Mouse (Mus musculus): ENCODE data around the gene Lrfn5.

Gene Lrfn5

GRCm38 (mm10) chr12:61522829-61523370 is at the start of gene Lrfn5:
Lrfn5 (plus strand) TSS chr12:61523150.
- DNase-seq (ENCODE audit: low spot score) = no peak

- no peak for DNase-seq (ENCODE audit: low spot score)
Measured at GRCm38 (mm10) chr12:61521501-61522147, 1.3 kb upstream of the Lrfn5 start.

- no peak for DNase-seq (ENCODE audit: low spot score)
Measured at GRCm38 (mm10) chr12:61522148-61522828, 662 bp upstream of the Lrfn5 start.

GRCm38 (mm10) chr12:61523631-61524182 is 757 bp downstream of the Lrfn5 start:
- no peak for DNase-seq (ENCODE audit: low spot score)

GRCm38 (mm10) chr12:61524183-61524651 is 1.3 kb downstream of the Lrfn5 start:
- no peak for DNase-seq (ENCODE audit: low spot score)

DNA sequence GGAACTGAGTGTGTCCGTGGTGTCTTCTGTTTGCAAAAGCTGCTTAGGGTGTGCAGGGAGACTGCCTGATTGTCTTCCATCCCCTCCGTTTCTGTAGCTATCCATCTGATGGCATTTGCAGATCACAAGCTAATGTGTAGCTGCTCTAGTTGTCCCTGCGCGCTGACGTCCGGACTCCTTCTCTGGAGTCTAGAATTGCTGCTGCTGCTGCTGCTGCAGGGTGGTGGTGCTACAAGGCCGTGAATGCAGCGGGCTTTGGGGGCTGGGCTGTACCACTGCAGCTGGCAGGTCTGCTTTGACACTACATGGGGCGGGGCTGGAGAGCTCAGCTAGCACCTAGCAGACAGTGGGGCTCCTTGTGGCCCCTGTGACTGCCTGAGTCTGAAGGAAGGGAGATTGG is 3.2 kb downstream of the Lrfn5 start:
- no peak for DNase-seq (ENCODE audit: low spot score)

GRCm38 (mm10) chr12:61579949-61580348 is 57.0 kb downstream of the Lrfn5 start:
- no peak for DNase-seq (ENCODE audit: low spot score)

GRCm38 (mm10) chr12:61600305-61600704 is 77.4 kb downstream of the Lrfn5 start:
- DNase-seq (ENCODE audit: low spot score) = no peak

- DNase-seq (ENCODE audit: low spot score) = no peak
Measured at GRCm38 (mm10) chr12:61607871-61608270, 84.9 kb downstream of the Lrfn5 start.

DNA sequence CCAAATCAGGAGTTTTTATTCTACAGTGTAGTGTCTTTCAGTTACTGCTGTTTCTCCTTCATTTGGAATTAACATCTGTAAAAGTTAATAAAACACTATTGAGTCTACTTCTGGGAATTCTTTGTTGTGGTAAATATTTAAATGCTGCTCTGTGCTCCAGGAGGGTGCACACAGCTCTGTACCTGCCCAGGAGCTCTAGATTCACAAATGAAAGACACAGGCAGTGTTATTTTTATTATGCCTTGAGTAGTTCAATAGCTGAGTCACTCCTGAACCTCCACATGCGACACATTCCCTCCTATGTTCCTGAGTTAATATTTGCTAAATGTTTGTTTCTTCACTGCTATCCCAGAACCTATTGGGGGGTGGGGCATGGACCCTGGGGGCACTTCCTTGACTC is 87.1 kb downstream of the Lrfn5 start:
- DNase-seq (ENCODE audit: low spot score) = no peak

GRCm38 (mm10) chr12:61624532-61624931 is 101.6 kb downstream of the Lrfn5 start:
- DNase-seq (ENCODE audit: low spot score) = no peak

GRCm38 (mm10) chr12:61654380-61654779 is 131.4 kb downstream of the Lrfn5 start:
- DNase-seq (ENCODE audit: low spot score) = no peak

DNA sequence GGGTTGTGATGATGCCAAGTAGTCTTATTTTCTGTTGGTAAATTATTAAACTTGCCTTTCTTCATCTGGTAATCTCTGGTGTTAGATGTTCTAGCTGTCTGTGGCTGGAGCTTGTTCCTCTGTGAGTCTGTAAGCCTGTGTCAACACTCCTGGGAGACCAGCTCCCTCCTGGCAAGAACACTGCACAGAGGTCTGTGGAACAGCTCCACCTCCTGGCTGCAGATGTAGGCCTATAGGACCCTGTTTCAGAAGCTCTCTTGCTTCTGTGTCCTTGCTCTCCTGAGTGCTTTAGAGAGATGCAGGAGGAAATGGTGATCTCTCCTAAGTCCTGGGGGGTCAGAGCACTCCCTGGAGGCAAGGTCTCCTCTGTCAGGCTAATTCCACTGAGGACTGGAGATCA is 200.2 kb downstream of the Lrfn5 start:
- DNase-seq (ENCODE audit: low spot score) = no peak

DNA sequence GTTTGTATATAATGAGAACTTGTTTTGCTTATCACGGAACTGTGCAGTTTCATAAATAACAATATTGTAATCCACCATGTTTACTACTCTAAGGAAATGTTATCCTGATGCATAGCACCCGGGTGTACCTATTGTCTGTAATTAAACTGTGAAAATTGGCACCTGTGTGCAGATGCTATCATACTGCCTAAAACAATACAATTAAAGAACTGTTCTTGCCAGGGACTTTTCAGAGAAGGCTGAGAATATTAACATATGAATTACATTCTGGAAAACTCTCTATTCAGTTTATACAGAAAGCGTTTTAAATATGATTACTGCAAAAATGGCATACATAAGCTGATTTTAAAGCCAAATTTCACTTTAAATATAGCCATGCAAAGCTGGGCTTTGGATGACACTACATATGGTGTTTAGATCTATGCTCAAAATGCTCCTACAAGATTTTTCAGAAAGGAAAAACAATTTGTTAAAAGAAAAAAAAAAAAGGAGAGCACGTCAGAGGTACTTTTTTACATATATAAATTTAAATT is 284.2 kb downstream of the Lrfn5 start:
- DNase-seq (ENCODE audit: low spot score) = no peak

DNA sequence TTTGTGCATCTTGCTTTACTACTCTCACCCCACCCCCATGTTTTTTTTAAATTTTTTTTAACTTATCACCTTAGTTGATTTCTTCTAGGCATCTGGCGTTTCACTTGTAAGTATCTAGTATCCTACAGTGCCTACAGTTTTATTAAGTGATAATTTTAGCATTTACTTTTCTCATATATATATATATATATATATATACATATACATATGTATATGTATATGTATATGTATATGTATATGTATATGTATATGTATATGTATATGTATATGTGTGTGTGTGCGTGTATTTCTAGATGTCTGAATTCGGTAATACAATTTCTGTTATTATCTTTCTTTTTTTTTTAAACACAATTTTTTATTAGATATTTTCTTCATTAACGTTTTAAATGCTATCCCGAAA is 300.7 kb downstream of the Lrfn5 start:
- DNase-seq (ENCODE audit: low spot score) = no peak

GRCm38 (mm10) chr12:61826311-61826710 is 303.4 kb downstream of the Lrfn5 start:
- no peak for DNase-seq (ENCODE audit: low spot score)

DNA sequence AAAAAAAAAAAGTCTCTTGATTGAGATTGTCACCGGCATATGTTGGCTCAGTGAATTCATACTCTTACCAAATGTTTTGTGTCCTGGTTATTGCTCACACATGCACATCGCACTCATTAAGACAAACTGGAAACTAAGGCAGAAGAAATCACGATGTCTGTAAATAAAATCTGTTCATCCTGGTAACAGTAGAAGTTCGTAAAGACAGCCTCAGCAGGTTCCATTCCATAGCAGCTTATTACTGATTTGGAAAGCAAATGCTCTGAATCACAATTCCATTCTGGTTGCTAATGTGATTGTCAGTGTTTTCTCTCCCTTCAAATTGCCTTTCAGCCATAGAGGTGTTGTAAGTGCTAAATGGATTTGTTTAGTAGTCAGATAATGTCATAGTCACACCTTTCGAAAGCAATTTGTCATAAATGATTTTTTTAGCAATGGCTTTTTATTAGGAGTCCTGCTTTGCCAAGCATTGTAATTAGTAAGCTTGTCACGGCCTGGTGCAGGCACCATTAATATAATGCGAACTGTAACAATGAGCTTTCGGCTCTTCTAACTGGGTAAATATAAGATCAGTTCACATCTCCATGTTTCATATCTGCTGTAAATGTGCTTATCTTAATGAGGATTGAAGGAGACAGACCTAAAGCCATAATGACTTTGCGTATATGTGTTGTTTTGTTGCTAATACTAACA is 319.8 kb downstream of the Lrfn5 start:
- DNase-seq (ENCODE audit: low spot score) = no peak

GRCm38 (mm10) chr12:61854183-61854582 is 331.2 kb downstream of the Lrfn5 start:
- DNase-seq (ENCODE audit: low spot score) = no peak
